Comparison of ENCODE assay signal across 15 mouse cellular contexts in genomic region chr19:43884668-43885498, GRCm38 (mm10). TPM values are rescaled to one million over a fixed set of nuclear protein-coding genes. Genes with fewer than 3 reads are reported as not detected.
DNase-seq lines count a peak whose midpoint lies in the region; ATAC-seq and TF ChIP-seq lines count a peak whose summit lies in the region.
"Had no signal": no experiment of that assay in that cellular context is flagged by ENCODE, and none has a peak within 500 bp of the region (broad histone marks: within the 10 kb centered on the region; RNA-seq: fewer than 3 reads in every experiment).

No protein-coding gene starts in this region.

- peak; percentile 49 for DNase-seq in liver, adult 2 months (ENCODE audit: extremely low read depth, low read depth, low spot score)
- no peak for DNase-seq in liver
- peak; percentile 13 for DNase-seq in brain, adult 2 months (ENCODE audit: low read depth, low spot score)
- no peak for DNase-seq in liver, embryonic 13.5 days
- DNase-seq in splenic B cell, adult 2 months (ENCODE audit: low read depth, low spot score): peak; percentile 8
- no peak for DNase-seq in left cerebral cortex, adult 9 months (ENCODE audit: low spot score in 2 of 2)
- no peak for DNase-seq in cerebellum, adult 18-20 months
- no peak for DNase-seq in left cerebral cortex, postnatal 36 days (ENCODE audit: low spot score in 2 of 2)
- DNase-seq: cerebellum, adult 9-11 months; gastrocnemius, adult 2 months; layer of hippocampus, postnatal 36 days; thymus, postnatal 36 days had no signal

- H3K4me3 ChIP-seq in liver, adult 2 months (ENCODE audit: insufficient read depth, low read depth, low read length): no peak overlapping the region
- H3K4me3 ChIP-seq in liver, embryonic 13.5 days (replicated peaks): no peak overlapping the region
- H3K4me3 ChIP-seq: embryonic facial prominence, embryonic 13.5 days; gastrocnemius, adult 2 months; hindbrain, embryonic 13.5 days had no signal

- TF ChIP-seq CTCF in liver, adult 2 months (IDR thresholded peaks at IDR 0.05; ENCODE audit: low read depth, low read length): no peak

- no peaks in the 10 kb centered on the region for H3K27me3 ChIP-seq in liver, adult 2 months (ENCODE audit: control insufficient read depth, insufficient read depth, low read length)
- H3K27me3 ChIP-seq in liver, embryonic 13.5 days: peaks cover 10% of the 10 kb centered on the region
- peaks cover 2% of the 10 kb centered on the region; the same call in 1 of the 2 replicates for H3K27me3 ChIP-seq in splenic B cell, adult 2 months (ENCODE audit: control insufficient read depth, insufficient read depth, low read length, poor library complexity, severe bottlenecking)
- H3K27me3 ChIP-seq: embryonic facial prominence, embryonic 13.5 days had no signal

- intact Hi-C loops in left cerebral cortex, postnatal 36 days (cut with DNase I): no loop called here

- no peak overlapping the region for H3K27ac ChIP-seq in liver, adult 2 months (replicated peaks; ENCODE audit: insufficient read depth, low read depth, low read length)
- H3K27ac ChIP-seq in liver, embryonic 13.5 days: no peak overlapping the region
- H3K27ac ChIP-seq: embryonic facial prominence, embryonic 13.5 days; gastrocnemius, adult 2 months; hindbrain, embryonic 13.5 days; liver, embryonic 14.5 days had no signal

- peaks cover 70% of the 10 kb centered on the region for H3K79me2 ChIP-seq in liver, adult 2 months (ENCODE audit: control insufficient read depth, insufficient read depth, low read length)

- no peak overlapping the region for H3K4me2 ChIP-seq in liver, embryonic 13.5 days
- H3K4me2 ChIP-seq: embryonic facial prominence, embryonic 13.5 days; hindbrain, embryonic 13.5 days had no signal

- no peaks in the 10 kb centered on the region for H3K9me3 ChIP-seq in liver, embryonic 13.5 days (replicated peaks)
- H3K9me3 ChIP-seq: hindbrain, embryonic 13.5 days had no signal

- 28% methylated on average over 13 of the region's 13 CpGs for WGBS in liver, adult 2 months
- WGBS in liver, embryonic 13.5 days (ENCODE audit: insufficient replicate concordance): 25% methylated on average over 13 of the region's 13 CpGs

- H3K4me1 ChIP-seq in liver, adult 2 months (ENCODE audit: control insufficient read depth, insufficient read depth, low read length): peaks cover 24% of the 10 kb centered on the region
- H3K4me1 ChIP-seq in liver, embryonic 13.5 days (replicated peaks): peaks cover 27% of the 10 kb centered on the region

- peaks cover 5% of the 10 kb centered on the region; the same call in 1 of the 2 replicates for H3K36me3 ChIP-seq in liver, adult 2 months (ENCODE audit: control insufficient read depth, insufficient read depth, low read length)
- no peaks in the 10 kb centered on the region for H3K36me3 ChIP-seq in liver, embryonic 13.5 days
- H3K36me3 ChIP-seq in splenic B cell, adult 2 months (ENCODE audit: control insufficient read depth, insufficient read depth, low read length, poor library complexity, severe bottlenecking): no peaks in the 10 kb centered on the region
- H3K36me3 ChIP-seq: hindbrain, embryonic 13.5 days had no signal

- no peak overlapping the region for H3K9ac ChIP-seq in liver, adult 2 months (ENCODE audit: low read depth, low read length)
- H3K9ac ChIP-seq in liver, embryonic 13.5 days: no peak overlapping the region
- H3K9ac ChIP-seq: embryonic facial prominence, embryonic 13.5 days; hindbrain, embryonic 13.5 days; liver, embryonic 14.5 days had no signal

- no peak for TF ChIP-seq POLR2A in liver, adult 2 months (IDR thresholded peaks at IDR 0.05; ENCODE audit: extremely low read depth, insufficient read depth, low read length)

- ATAC-seq in liver, embryonic 13.5 days (ENCODE audit: low read depth): 0 out of 2 replicates have a peak, but pooled peaks have one; percentile 47

RNA-seq across cellular contexts. Expression of gene Dnmbp, which starts 55.1 kb away (rescaled TPM):
- 23.3 and 24.7 TPM in 2 replicates for total RNA-seq in liver, adult 2 months (2014; rRNA removed)
- 15.5 and 15.6 TPM in 2 replicates for polyA plus RNA-seq in liver, adult 2 months (2012; rRNA removed)
- polyA plus RNA-seq in liver, embryonic 13.5 days (2015; fragmentation: Nextera tagmentation; extraction: Ambion mirVana): 2.2 and 2.7 TPM in 2 replicates
- 10 to 100 TPM; 11.8 to 12.5 TPM for total RNA-seq in left cerebral cortex, postnatal 36 days (2021)

Comparison
In these comparisons a context has a peak if more than half of its experiments do, and no peak if none do; other contexts are left out.
1. DNase-seq: peak in liver, adult 2 months (single experiment), brain, adult 2 months (single experiment) and splenic B cell, adult 2 months (single experiment); none in liver (single experiment), liver, embryonic 13.5 days (single experiment), left cerebral cortex, adult 9 months (0 of 2), cerebellum, adult 18-20 months (0 of 2) and left cerebral cortex, postnatal 36 days (0 of 2).